Mouse (Mus musculus): ENCODE measurements at regions not wholly inside any gene's neighbourhood (a gene's known extent, or its start where the extent isn't known, plus 50 kb on each side); places are given as distances from the start of the nearest gene placed in this dataset.

GRCm38 (mm10) chr1:35694349-35694748 is 373.9 kb upstream of the Hs6st1 start:
- no peak for TF ChIP-seq TAL1 (IDR thresholded peaks at IDR 0.05; ENCODE audit: low read length)
- no peak for TF ChIP-seq GATA1 (IDR thresholded peaks at IDR 0.05; ENCODE audit: low read length)

Data from erythroblast, embryonic 14.5 days (primary cell).